Mouse (Mus musculus): ENCODE data around the gene Mettl2. TPM values are rescaled to one million over a fixed set of nuclear protein-coding genes. Genes with fewer than 3 reads are reported as not detected.
"Not testable (repeated sequence)": the region's sequence is repeated elsewhere in the genome, so short reads cannot be mapped to it uniquely, and the experiment has no call there.

Gene Mettl2
- polyA plus RNA-seq, 1 experiment from 2014 or later = 15.0 TPM

- Histone ChIP-seq H3K4me2 (replicated peaks; ENCODE audit: low read depth) (peak overlapping the region; percentile 89), H3K9me3 (ENCODE audit: control insufficient read depth, low read length) (no peaks in the 10 kb centered on the region), H3K27me3 (ENCODE audit: control insufficient read depth, insufficient read depth, low read length) (no peaks in the 10 kb centered on the region), H3K27ac (replicated peaks) (no peak overlapping the region), H3K9ac (ENCODE audit: low read length) (peak overlapping the region; percentile 79), H3K4me1 (replicated peaks; ENCODE audit: control insufficient read depth, insufficient read depth) (0 out of 2 replicates have a peak, but pooled peaks cover 4% of the 10 kb centered on the region), H3K4me3 (ENCODE audit: low read depth, low read length) (peak overlapping the region; percentile 98), H3K36me3 (ENCODE audit: control insufficient read depth, insufficient read depth, low read length) (no peaks in the 10 kb centered on the region)
- DNase-seq (ENCODE audit: low spot score) (no peak), ATAC-seq (ENCODE audit: low FRiP score, low TSS enrichment) (peak; percentile 19; the same call in 1 of the 2 replicates)
- WGBS = under 1% methylated on average over 41 of the region's 49 CpGs
- TF ChIP-seq EP300 (optimal IDR thresholded peaks at IDR 0.05) = no peak
- no peak for TF ChIP-seq CTCF (IDR thresholded peaks at IDR 0.05; ENCODE audit: low read depth)
Observed at GRCm38 (mm10) chr11:105126520-105127029, 350 bp downstream of the Mettl2 start.

GRCm38 (mm10) chr11:105135692-105136091 is 9.5 kb downstream of the Mettl2 start:
- H3K27me3 ChIP-seq (ENCODE audit: control insufficient read depth, insufficient read depth, low read length) = no peaks in the 10 kb centered on the region
- WGBS = 77% methylated on average over 7 of the region's 7 CpGs
- H3K9ac ChIP-seq (ENCODE audit: low read length) = no peak overlapping the region
- no peak overlapping the region for H3K4me2 ChIP-seq (replicated peaks; ENCODE audit: low read depth)
- H3K9me3 ChIP-seq (ENCODE audit: control insufficient read depth, low read length) = no peaks in the 10 kb centered on the region
- DNase-seq (ENCODE audit: low spot score) = no peak
- peaks cover 27% of the 10 kb centered on the region for H3K36me3 ChIP-seq (ENCODE audit: control insufficient read depth, insufficient read depth, low read length)
- no peak overlapping the region for H3K27ac ChIP-seq (replicated peaks)
- ATAC-seq (ENCODE audit: low FRiP score, low TSS enrichment) = no peak
- no peaks in the 10 kb centered on the region for H3K4me1 ChIP-seq (replicated peaks; ENCODE audit: control insufficient read depth, insufficient read depth)
- TF ChIP-seq CTCF (IDR thresholded peaks at IDR 0.05; ENCODE audit: low read depth) (no peak), EP300 (optimal IDR thresholded peaks at IDR 0.05) (no peak)
- no peak overlapping the region for H3K4me3 ChIP-seq (ENCODE audit: low read depth, low read length)

GRCm38 (mm10) chr11:105137255-105137654 is 11.0 kb downstream of the Mettl2 start:
- 83% methylated on average over 2 of the region's 2 CpGs for WGBS
- peaks cover 27% of the 10 kb centered on the region for H3K36me3 ChIP-seq (ENCODE audit: control insufficient read depth, insufficient read depth, low read length)

GRCm38 (mm10) chr11:105140512-105140911 is 14.3 kb downstream of the Mettl2 start:
- not testable (repeated sequence) for H3K27me3 ChIP-seq (ENCODE audit: control insufficient read depth, insufficient read depth, low read length); H3K27ac ChIP-seq (replicated peaks); H3K4me2 ChIP-seq (replicated peaks; ENCODE audit: low read depth); H3K4me1 ChIP-seq (replicated peaks; ENCODE audit: control insufficient read depth, insufficient read depth); H3K9ac ChIP-seq (ENCODE audit: low read length); DNase-seq (ENCODE audit: low spot score); H3K4me3 ChIP-seq (ENCODE audit: low read depth, low read length); ATAC-seq (ENCODE audit: low FRiP score, low TSS enrichment); H3K9me3 ChIP-seq (ENCODE audit: control insufficient read depth, low read length)
- H3K36me3 ChIP-seq (ENCODE audit: control insufficient read depth, insufficient read depth, low read length) = peaks cover 13% of the 10 kb centered on the region
- WGBS = 96% methylated on average over 6 of the region's 8 CpGs

More at GRCm38 (mm10) chr11:105137255-105137654, 11.0 kb downstream of the Mettl2 start:
- not testable (repeated sequence) for H3K4me2 ChIP-seq (replicated peaks; ENCODE audit: low read depth); H3K27me3 ChIP-seq (ENCODE audit: control insufficient read depth, insufficient read depth, low read length); H3K27ac ChIP-seq (replicated peaks); H3K4me1 ChIP-seq (replicated peaks; ENCODE audit: control insufficient read depth, insufficient read depth); DNase-seq (ENCODE audit: low spot score); H3K9me3 ChIP-seq (ENCODE audit: control insufficient read depth, low read length); H3K4me3 ChIP-seq (ENCODE audit: low read depth, low read length); ATAC-seq (ENCODE audit: low FRiP score, low TSS enrichment); H3K9ac ChIP-seq (ENCODE audit: low read length)

- H3K27me3 ChIP-seq (ENCODE audit: control insufficient read depth, insufficient read depth, low read length) = no peaks in the 10 kb centered on the region
Observed at GRCm38 (mm10) chr11:105141115-105141514, 14.9 kb downstream of the Mettl2 start.

GRCm38 (mm10) chr11:105143564-105143963 is 17.3 kb downstream of the Mettl2 start:
- H3K4me3 ChIP-seq (ENCODE audit: low read depth, low read length) = no peak overlapping the region
- no peaks in the 10 kb centered on the region for H3K4me1 ChIP-seq (replicated peaks; ENCODE audit: control insufficient read depth, insufficient read depth)
- H3K9me3 ChIP-seq (ENCODE audit: control insufficient read depth, low read length) = no peaks in the 10 kb centered on the region
- DNase-seq (ENCODE audit: low spot score) (no peak), ATAC-seq (ENCODE audit: low FRiP score, low TSS enrichment) (no peak)
- no peak overlapping the region for H3K4me2 ChIP-seq (replicated peaks; ENCODE audit: low read depth)
- H3K27me3 ChIP-seq (ENCODE audit: control insufficient read depth, insufficient read depth, low read length) = no peaks in the 10 kb centered on the region
- no peak for TF ChIP-seq EP300 (optimal IDR thresholded peaks at IDR 0.05)
- no peak for TF ChIP-seq CTCF (IDR thresholded peaks at IDR 0.05; ENCODE audit: low read depth)
- no peak overlapping the region for H3K27ac ChIP-seq (replicated peaks)
- H3K36me3 ChIP-seq (ENCODE audit: control insufficient read depth, insufficient read depth, low read length) = peaks cover 8% of the 10 kb centered on the region
- H3K9ac ChIP-seq (ENCODE audit: low read length) = no peak overlapping the region

More at GRCm38 (mm10) chr11:105141115-105141514, 14.9 kb downstream of the Mettl2 start:
- Histone ChIP-seq H3K4me1 (replicated peaks; ENCODE audit: control insufficient read depth, insufficient read depth) (no peaks in the 10 kb centered on the region), H3K9ac (ENCODE audit: low read length) (no peak overlapping the region), H3K4me2 (replicated peaks; ENCODE audit: low read depth) (no peak overlapping the region), H3K27ac (replicated peaks) (no peak overlapping the region), H3K9me3 (ENCODE audit: control insufficient read depth, low read length) (no peaks in the 10 kb centered on the region), H3K4me3 (ENCODE audit: low read depth, low read length) (no peak overlapping the region), H3K36me3 (ENCODE audit: control insufficient read depth, insufficient read depth, low read length) (peaks cover 13% of the 10 kb centered on the region)
- TF ChIP-seq EP300 (optimal IDR thresholded peaks at IDR 0.05) = no peak
- no peak for TF ChIP-seq CTCF (IDR thresholded peaks at IDR 0.05; ENCODE audit: low read depth)
- no peak for ATAC-seq (ENCODE audit: low FRiP score, low TSS enrichment)
- WGBS = 95% methylated on average over 5 of the region's 5 CpGs
- no peak for DNase-seq (ENCODE audit: low spot score)

Data from stomach, postnatal 0 days (tissue).